Mouse (Mus musculus) C2C12 (cell line): ENCODE data around the gene Sfrp5.

Source experiments
- CTCF ChIP-seq: IDR thresholded peaks from one replicate; pipeline ENCODE4 v1.5.1; 2011; ENCODE audit not compliant: control insufficient read depth, insufficient read depth, insufficient read length
- USF1 ChIP-seq: IDR thresholded peaks from one replicate; pipeline ENCODE4 v1.6.1; 2011; ENCODE audit warnings: low read depth, mild to moderate bottlenecking, control low read depth, moderate library complexity

DNA sequence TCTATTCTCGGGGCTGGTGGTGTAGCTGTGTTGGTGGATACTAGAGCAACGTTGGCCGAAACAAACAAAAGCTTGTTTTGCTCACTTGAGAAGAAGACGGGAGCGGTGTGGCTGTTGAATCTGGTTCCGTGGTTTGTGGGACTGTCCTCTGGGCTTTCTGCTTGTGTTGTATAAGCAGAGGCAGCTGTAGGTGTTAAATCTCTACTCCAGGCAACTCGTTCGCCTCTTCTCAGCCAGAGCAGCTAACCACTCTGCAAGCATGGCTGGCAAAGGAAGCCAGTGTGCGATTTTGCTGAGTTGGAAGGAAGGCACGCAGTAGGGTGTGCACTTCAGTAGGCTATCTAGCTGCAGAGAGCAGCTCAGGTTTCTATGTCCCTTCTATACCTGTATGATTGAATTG, 24.4 kb upstream of the Sfrp5 start:
- no peak for TF ChIP-seq CTCF
- TF ChIP-seq USF1, result no peak
